Mouse (Mus musculus): ENCODE measurements around the gene Khsrp.
A peak's percentile ranks its signal among the peaks of the same experiment; 100 is the strongest.

Gene Khsrp

DNA sequence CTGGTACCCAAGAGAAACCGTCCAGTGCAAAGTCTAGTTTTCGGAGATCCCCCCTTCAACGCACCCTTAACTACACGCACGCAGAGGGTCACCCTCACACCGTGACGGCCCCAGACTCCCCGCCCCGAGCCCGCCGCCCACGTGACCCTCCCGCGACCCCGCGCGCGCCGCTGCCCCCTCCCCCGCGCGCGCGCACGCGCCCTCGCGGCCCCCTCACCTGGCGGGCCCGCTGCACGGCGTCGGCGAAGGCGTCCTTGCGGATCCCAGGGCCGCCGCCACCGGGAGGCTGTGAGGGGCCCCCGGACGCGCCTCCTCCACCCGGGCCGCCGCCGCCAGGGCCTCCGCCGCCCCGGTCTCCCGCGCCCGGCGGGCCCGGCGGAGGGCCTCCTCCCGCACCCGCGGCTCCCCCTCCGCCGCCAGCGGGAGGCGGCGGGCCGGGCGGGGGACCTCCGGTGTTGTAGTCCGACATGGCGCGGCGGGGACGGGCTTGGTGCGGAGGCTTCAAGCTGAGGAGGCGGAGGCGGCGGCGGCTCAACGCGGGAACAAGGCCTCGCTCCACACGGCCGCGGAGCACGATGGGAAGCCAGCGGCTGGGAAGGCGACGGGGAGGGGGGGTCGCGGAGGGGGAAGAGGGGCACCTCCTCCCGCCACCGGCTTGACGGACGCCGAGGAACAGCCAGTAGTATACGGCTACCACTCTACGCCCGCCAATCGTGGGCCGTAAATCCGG lies at the start of gene Khsrp:
TSS of gene Khsrp (minus strand) at position 592 of the 730 bp plus-strand sequence.
- peak; percentile 52 for DNase-seq (ENCODE audit: low read depth)

DNA sequence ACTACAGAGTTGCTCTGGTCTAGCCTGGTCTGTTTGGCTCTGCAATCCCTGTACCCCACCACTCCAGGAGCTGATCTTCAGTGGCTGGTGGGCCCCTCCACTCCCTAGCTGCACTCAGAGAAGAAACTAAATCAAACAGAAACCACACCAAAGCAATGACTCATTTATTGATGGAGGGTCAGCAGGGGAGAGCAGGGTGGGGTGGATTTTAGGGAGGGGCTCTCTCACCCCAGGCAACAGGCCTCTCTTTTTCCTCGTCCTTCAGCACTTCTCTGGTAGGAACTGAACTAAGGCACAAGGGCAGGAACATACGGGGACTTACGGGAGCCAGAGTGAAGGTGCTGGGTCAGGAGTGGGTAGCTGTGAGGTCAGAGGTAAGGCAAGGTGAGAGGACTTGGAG lies 48.6 kb upstream of the Khsrp start:
- DNase-seq (ENCODE audit: low read depth): no peak

GRCm38 (mm10) chr17:57078336-57078735 lies 47.0 kb upstream of the Khsrp start, which contains the start of gene Dennd1c:
Dennd1c (minus strand) TSS chr17:57078514.
- DNase-seq (ENCODE audit: low read depth): no peak

- no peak for DNase-seq (ENCODE audit: low read depth)
These were observed 45.6 kb upstream of the Khsrp start for GRCm38 (mm10) chr17:57076916-57077315.

- no peak for DNase-seq (ENCODE audit: low read depth)
These were observed 39.4 kb upstream of the Khsrp start for GRCm38 (mm10) chr17:57070699-57071098.

DNA sequence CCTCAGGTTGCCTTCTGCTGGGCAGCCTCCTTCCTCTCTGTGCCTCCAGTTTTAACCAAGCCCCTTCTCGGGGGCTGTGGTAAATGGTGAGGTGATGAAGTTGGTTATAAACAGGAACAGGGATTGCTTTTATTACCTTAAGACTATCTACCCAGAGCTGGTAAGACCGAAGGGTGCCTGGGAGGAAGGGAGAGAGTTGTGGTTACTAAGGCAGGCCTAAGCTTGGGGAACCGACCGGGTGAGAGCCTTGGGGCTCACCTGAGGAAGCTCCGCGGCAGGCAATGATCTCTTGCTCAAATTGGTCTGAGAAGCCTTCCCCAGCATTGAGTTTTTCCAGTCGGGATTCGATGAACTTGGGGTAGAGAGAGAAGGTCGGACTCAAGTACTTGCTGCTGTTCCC lies 39.0 kb upstream of the Khsrp start:
- no peak for DNase-seq (ENCODE audit: low read depth)

- DNase-seq (ENCODE audit: low read depth): no peak
These were observed 35.6 kb upstream of the Khsrp start for GRCm38 (mm10) chr17:57066908-57067307.

DNA sequence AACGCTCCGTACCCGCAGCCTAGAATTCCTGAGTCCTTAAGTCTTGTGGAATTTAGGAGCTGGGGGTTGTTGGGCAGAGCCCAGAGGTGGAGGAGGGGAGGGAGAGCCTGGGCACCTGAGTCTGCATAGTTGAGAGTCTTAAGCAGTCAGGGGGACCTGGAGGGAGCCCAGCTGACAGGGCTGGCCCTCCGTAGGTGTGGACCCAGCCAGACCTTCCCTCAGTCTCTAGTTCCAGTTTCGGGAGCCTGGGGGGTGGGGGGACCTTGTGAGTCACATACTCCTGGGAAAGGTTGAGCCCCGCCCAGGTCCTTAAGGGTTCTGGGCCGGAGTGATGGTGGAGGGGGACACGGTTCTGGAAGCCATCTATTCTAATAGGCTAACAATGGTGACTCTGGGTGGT lies 31.7 kb upstream of the Khsrp start:
- no peak for DNase-seq (ENCODE audit: low read depth)

DNA sequence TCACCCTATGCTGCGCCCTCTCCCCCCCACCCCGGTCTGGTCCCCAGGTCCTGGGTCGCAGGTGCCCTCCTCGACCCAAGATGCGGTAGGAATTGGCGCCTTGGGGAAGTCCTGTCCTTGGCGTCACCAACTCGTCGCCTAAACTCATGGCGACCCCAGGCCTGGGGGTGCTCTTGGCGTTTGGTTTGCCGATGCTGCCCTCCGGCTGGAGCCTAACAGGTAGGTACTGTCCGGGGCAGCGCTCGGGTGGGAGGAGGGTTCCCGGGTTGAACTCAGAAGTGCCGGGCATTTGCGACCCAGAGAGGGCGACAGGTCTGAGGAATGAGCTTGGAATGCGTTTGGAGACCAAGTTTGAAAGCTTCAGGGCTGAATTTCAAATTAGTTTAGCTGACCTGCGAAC lies 31.2 kb upstream of the Khsrp start:
- no peak for DNase-seq (ENCODE audit: low read depth)

GRCm38 (mm10) chr17:57062011-57062521 lies 30.7 kb upstream of the Khsrp start:
- DNase-seq (ENCODE audit: low read depth): no peak

GRCm38 (mm10) chr17:57061069-57061468 lies 29.7 kb upstream of the Khsrp start:
- DNase-seq (ENCODE audit: low read depth): no peak

DNA sequence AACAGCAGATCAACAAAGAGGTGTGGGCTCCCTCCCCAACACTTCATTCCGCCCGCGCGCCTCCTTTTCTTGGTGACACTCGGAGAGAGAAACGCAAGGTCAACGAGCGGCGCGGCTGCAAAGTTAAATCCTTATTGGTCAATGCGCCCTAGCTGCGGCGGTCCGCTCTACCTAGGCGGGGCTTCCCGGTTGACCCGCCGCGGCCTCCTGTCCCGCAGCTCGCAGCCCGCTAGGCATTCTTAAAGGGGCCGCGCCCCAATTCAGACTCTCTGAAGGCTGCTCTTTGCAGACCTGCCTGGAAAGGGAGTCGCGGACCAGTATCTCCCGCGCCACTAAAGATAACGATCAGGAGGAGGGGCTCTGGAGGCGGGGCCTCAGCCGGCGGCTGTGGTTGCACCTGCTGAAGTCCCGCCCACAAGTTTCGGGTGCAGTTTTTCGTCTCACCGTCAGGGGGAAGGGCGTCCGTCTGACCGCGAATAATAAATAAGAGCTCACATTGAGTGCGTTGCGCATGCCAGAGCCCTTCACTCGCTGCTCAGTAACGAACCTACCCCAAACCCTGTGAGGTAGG lies 29.0 kb upstream of the Khsrp start:
- peak; percentile 94 for DNase-seq (ENCODE audit: low read depth)

DNA sequence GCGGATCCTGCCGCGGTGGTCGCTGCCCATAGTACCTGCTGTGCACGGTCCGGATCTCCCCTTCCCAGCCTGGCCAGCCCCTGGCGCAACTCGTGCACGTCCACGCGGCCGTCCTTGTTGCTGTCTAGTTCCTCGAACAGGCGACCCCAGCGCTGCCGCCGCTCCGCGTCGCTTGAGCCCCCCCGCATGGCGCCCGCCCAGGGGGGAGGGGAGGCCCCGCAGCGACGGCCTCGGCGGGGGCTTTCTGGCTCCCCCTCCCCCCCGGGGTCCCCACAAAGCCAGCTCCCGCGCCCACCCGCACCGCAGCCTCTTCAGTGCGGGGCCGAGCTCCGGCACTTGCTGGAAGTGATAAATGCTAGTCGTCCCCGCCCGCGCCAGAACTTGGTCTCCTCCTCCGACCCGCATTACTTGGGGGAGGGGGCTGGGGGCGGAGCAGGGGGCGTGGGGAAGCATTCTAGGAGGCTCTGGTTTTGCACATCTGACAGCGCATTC lies 28.2 kb upstream of the Khsrp start, which contains the start of gene Slc25a23:
TSS of gene Slc25a23 (minus strand) at position 378 of the 492 bp plus-strand sequence.
- peak; percentile 68 for DNase-seq (ENCODE audit: low read depth)

GRCm38 (mm10) chr17:57058891-57059485 lies 27.7 kb upstream of the Khsrp start, which contains the start of gene Crb3:
Crb3 (plus strand) TSS chr17:57059105.
- peak; percentile 32 for DNase-seq (ENCODE audit: low read depth)

GRCm38 (mm10) chr17:57056246-57056645 lies 24.9 kb upstream of the Khsrp start:
- no peak for DNase-seq (ENCODE audit: low read depth)

GRCm38 (mm10) chr17:57051679-57052078 lies 20.4 kb upstream of the Khsrp start:
- DNase-seq (ENCODE audit: low read depth): peak; percentile 37

DNA sequence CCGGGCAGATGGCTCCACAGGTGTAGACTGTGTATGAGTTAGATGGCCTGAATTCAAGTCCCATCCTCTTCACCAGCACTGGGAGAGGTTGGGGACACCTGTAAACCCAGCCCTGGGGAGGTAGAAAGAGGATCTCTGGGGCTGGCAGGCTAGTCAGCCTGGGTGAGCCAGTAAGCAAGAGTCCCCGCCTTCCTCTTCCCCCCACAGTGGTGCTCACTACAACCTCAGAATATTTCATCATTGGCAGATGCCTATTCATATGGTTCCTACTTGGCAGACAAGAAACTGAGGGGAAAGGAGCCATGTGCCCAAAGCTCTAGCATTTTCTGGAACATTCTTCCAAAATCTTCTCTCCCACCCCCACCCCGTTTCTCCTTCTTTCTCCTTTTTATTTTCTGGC lies 17.5 kb upstream of the Khsrp start:
- DNase-seq (ENCODE audit: low read depth): peak; percentile 11

DNA sequence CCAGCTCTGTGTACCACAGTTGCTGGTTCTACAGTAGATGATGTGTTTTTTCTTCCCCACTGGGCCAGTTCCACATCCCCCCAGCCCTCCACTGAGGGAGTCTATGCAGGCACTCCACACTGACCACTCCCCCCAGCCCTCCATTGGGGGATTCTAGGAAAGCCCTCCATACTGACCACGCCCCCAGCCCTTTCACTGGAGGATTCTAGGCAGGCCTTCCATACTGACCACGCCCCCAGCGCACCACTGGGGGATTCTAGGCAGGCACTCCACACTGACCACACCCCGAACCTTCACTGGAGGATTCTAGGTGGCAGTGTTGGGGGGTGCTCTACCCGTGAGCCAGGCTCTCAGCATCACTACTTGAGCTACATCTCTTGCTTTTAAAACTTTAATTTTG lies 16.1 kb upstream of the Khsrp start:
- peak; percentile 31 for DNase-seq (ENCODE audit: low read depth)

DNA sequence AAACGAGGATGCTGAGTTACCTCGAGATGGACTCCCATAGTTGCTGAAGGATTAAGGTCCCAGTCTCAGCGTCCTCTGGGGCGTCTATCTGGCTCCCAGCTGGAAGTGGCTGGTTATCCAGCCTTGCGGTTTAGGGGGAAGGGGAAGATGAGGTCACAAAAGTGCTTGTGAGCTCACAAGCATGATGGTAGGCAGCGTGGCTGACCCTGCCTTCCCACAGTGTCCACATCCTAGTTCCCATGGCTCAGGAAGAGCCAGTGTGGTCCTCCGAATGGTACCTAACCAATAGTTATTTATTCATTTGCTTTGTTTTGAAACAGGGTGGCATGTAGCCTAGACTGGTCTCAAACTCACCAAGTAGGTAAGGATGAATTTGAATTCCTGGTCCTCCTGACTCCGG lies 10.2 kb upstream of the Khsrp start, which contains the start of gene Slc25a41:
TSS of gene Slc25a41 (minus strand) at position 101 of the 400 bp plus-strand sequence.
- no peak for DNase-seq (ENCODE audit: low read depth)

DNA sequence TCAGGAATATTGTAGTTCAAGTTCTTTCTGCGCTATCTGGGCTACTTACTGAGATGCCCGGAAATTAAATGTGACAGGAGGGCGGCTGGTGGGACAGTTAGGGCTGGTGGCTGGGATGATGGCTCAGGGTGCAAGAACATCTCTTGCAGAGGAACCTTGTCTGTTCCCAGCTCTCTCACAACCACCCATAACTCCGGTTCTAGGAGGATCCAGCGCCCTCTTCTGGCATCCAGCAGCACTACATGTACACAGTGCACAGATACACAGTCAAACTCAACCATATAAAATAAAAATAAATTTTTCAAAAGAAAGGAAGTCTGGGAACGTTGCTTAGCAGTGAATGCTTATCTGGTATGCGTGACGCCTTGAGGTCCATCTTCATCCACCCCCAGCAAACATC lies 7.7 kb upstream of the Khsrp start:
- no peak for DNase-seq (ENCODE audit: low read depth)

DNA sequence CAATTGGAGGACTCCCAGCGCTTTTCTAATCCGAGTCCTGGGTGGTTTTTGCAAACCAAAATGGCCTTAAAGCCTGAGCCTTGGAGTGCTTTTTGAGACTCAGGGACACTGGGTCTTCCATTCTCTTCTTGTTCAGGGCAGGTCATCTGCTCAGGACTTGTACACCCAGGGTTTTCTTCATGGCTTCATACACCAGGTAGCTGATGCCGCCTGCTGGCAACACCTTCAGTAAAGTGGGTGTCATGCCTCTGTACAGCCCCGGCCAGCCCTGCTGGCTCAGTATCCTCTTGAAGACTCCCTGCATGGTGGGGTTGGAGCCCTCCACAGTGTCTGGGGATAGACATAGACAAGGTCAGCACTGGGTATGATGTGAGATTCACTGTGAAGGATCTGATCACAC lies 1.5 kb upstream of the Khsrp start:
- DNase-seq (ENCODE audit: low read depth): no peak

DNA sequence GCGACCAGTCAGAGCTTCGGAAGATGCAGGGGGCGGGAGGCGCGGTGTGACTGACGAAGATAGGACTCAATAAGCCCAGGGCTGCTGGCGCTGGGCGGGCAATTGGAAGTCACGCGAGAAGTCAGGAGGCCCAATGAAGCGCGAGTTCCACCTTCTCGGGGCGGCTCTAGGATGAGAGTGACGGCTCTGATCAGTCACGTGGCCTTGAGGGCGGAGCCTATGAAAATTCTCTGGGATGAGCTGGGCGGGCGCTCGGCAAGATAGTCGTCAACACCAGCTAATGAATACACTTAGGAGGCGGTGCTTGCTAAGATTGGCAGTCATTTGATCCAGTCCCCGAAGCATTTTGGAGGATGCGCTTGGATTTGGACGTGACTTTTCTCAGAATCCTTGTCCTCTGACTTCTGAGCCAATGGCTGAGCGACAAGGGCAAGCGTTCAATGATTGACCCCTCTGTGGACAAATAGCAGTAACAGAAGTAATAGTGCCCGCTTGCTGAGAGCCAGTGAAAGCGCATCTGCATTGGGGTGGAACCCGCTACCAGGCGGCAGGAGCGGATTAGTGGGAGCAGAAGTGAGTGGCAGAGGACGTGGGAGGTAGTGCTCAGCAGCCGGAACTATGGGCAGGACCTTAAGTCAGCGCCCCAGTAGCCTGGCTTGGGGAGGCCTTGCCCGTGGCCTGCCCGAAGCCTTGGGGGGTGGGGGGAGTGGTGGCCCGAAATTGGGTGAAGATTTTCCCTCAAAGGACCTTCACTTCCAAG lies 519 bp upstream of the Khsrp start:
- peak; percentile 100 for DNase-seq (ENCODE audit: low read depth)
